Mouse (Mus musculus) myocyte (in vitro differentiated cells): ENCODE data around the gene Fanca. TPM values are rescaled to one million over a fixed set of nuclear protein-coding genes. Genes with fewer than 3 reads are reported as not detected.

Experiments
- H3K27me3 ChIP-seq: one replicate; pipeline ENCODE4 v1.6.1; 2011; ENCODE audit not compliant: control insufficient read depth, insufficient read depth, insufficient read length
- H3K36me3 ChIP-seq: one replicate; pipeline ENCODE4 v1.6.1; 2011; ENCODE audit not compliant: control insufficient read depth, insufficient read depth
- H3K4me2 ChIP-seq: one replicate; pipeline ENCODE4 v1.6.1; 2011; ENCODE audit warnings: low read depth, control low read depth
- H3K4me3 ChIP-seq: one replicate; pipeline ENCODE4 v1.5.1; 2011; ENCODE audit warnings: mild to moderate bottlenecking, control low read depth, moderate library complexity
- H3K79me2 ChIP-seq: one replicate; pipeline ENCODE4 v1.6.1; 2011; ENCODE audit not compliant: control insufficient read depth, insufficient read depth
- H3ac ChIP-seq: one replicate; pipeline ENCODE4 v1.6.1; 2011; ENCODE audit not compliant: control insufficient read depth, insufficient read length
- CEBPB ChIP-seq: IDR thresholded peaks from 2 replicates; pipeline ENCODE4 v1.6.1; 2011; ENCODE audit warnings: mild to moderate bottlenecking, moderate library complexity; ENCODE audit not compliant: poor library complexity, insufficient read depth, severe bottlenecking
- E2F4 ChIP-seq: IDR thresholded peaks from one replicate; pipeline ENCODE4 v1.6.1; 2011; ENCODE audit warnings: mild to moderate bottlenecking, control low read depth, moderate library complexity; ENCODE audit not compliant: insufficient read depth
- MAX ChIP-seq: IDR thresholded peaks from one replicate; pipeline ENCODE4 v1.6.1; 2011; ENCODE audit warnings: low read depth, mild to moderate bottlenecking, control low read depth
- MYOD1 ChIP-seq, 3 experiments: IDR thresholded peaks; one replicate each; pipeline ENCODE4 v1.6.1; 2011; ENCODE audit warnings: control low read depth in 2 of 3, low read depth in 2 of 3, mild to moderate bottlenecking in 2 of 3, moderate library complexity in 1 of 3; ENCODE audit not compliant: insufficient read length in 2 of 3, control insufficient read depth in 1 of 3
- MYOG ChIP-seq, 3 experiments: IDR thresholded peaks; one replicate each; pipeline ENCODE4 v1.6.1; 2011; ENCODE audit warnings: control low read depth in 2 of 3, low read depth in 2 of 3, mild to moderate bottlenecking in 2 of 3; ENCODE audit not compliant: insufficient read length in 2 of 3, control insufficient read depth in 1 of 3, insufficient read depth in 1 of 3
- POLR2A ChIP-seq: IDR thresholded peaks from one replicate; pipeline ENCODE4 v1.6.1; 2011; ENCODE audit warnings: low read depth, mild to moderate bottlenecking, control low read depth, moderate library complexity; ENCODE audit not compliant: insufficient read length
- POLR2AphosphoS2 ChIP-seq: IDR thresholded peaks from one replicate; pipeline ENCODE4 v1.6.1; 2011; ENCODE audit warnings: low read depth, control low read depth; ENCODE audit not compliant: insufficient read length
- REST ChIP-seq: IDR thresholded peaks from one replicate; pipeline ENCODE4 v1.6.1; 2011; ENCODE audit warnings: mild to moderate bottlenecking, control low read depth, moderate library complexity; ENCODE audit not compliant: insufficient read depth, insufficient read length
- SRF ChIP-seq: IDR thresholded peaks from one replicate; pipeline ENCODE4 v1.6.1; 2011; ENCODE audit warnings: low read depth; ENCODE audit not compliant: control insufficient read depth, insufficient read length
- TCF12 ChIP-seq: IDR thresholded peaks from one replicate; pipeline ENCODE4 v1.6.1; 2011; ENCODE audit warnings: mild to moderate bottlenecking, control low read depth; ENCODE audit not compliant: poor library complexity, insufficient read depth, severe bottlenecking
- TCF3 ChIP-seq: IDR thresholded peaks from one replicate; pipeline ENCODE4 v1.6.1; 2011; ENCODE audit warnings: low read depth, control low read depth; ENCODE audit not compliant: insufficient read length
- USF1 ChIP-seq: IDR thresholded peaks from one replicate; pipeline ENCODE4 v1.6.1; 2011; ENCODE audit warnings: low read depth, mild to moderate bottlenecking, control low read depth, moderate library complexity
- polyA plus RNA-seq: library from polyadenylated mRNA; unstranded; fragments of >200 nt; fragmentation: generic; extraction: Trizol; gene quantifications from one replicate; pipeline ENCODE4 v1.2.1, GENCODE M21; 2012; ENCODE audit warnings: missing spikeins

Fanca gene
- 4.0 TPM for polyA plus RNA-seq

- TF ChIP-seq CEBPB (no peak), TCF3 (no peak), MYOG (IDR thresholded peaks at IDR 0.05; ENCODE audit: control insufficient read depth in 1 of 3, insufficient read depth in 1 of 3, insufficient read length in 2 of 3, low read depth in 2 of 3) (no peak), POLR2A (peak; percentile 66), REST (no peak), E2F4 (peak; percentile 71), MAX (no peak), TCF12 (no peak), USF1 (no peak), SRF (no peak), MYOD1 (IDR thresholded peaks at IDR 0.05; ENCODE audit: control insufficient read depth in 1 of 3, insufficient read length in 2 of 3, low read depth in 2 of 3) (no peak)
- Histone ChIP-seq H3K36me3 (no peaks in the 10 kb centered on the region), H3K4me3 (peak within 1 kb of the TSS; percentile 27), H3ac (peak within 1 kb of the TSS; percentile 62), H3K4me2 (peak within 1 kb of the TSS; percentile 91), H3K27me3 (no peaks in the 10 kb centered on the region), H3K79me2 (no peaks in the 10 kb centered on the region)
These were observed at the start of gene Fanca for GRCm38 (mm10) chr8:123318467-123318911. TSS of gene Fanca (minus strand) at chr8:123318576.

GRCm38 (mm10) chr8:123361082-123361739, 42.8 kb upstream of the Fanca start:
- Histone ChIP-seq H3ac (no peak overlapping the region), H3K4me3 (no peak overlapping the region), H3K4me2 (no peak overlapping the region), H3K79me2 (no peaks in the 10 kb centered on the region), H3K36me3 (no peaks in the 10 kb centered on the region), H3K27me3 (no peaks in the 10 kb centered on the region)
- TF ChIP-seq MAX: no peak

- TF ChIP-seq USF1 (no peak), SRF (no peak), POLR2AphosphoS2 (no peak), TCF3 (no peak), E2F4 (no peak)
- Histone ChIP-seq H3K4me3 (no peak overlapping the region), H3K4me2 (no peak overlapping the region), H3ac (no peak overlapping the region), H3K36me3 (no peaks in the 10 kb centered on the region), H3K27me3 (no peaks in the 10 kb centered on the region), H3K79me2 (no peaks in the 10 kb centered on the region)
These were observed 34.8 kb upstream of the Fanca start for GRCm38 (mm10) chr8:123353216-123353615.

GRCm38 (mm10) chr8:123352786-123353185, 34.4 kb upstream of the Fanca start:
- no peaks in the 10 kb centered on the region for H3K79me2 ChIP-seq
- no peaks in the 10 kb centered on the region for H3K27me3 ChIP-seq
- H3K4me3 ChIP-seq: no peak overlapping the region
- H3ac ChIP-seq: no peak overlapping the region
- H3K4me2 ChIP-seq: no peak overlapping the region
- no peaks in the 10 kb centered on the region for H3K36me3 ChIP-seq
- TF ChIP-seq MAX: no peak

- Histone ChIP-seq H3K27me3 (no peaks in the 10 kb centered on the region), H3K79me2 (no peaks in the 10 kb centered on the region), H3K36me3 (no peaks in the 10 kb centered on the region), H3K4me2 (no peak overlapping the region), H3K4me3 (no peak overlapping the region), H3ac (no peak overlapping the region)
- no peak for TF ChIP-seq MYOD1 (IDR thresholded peaks at IDR 0.05; ENCODE audit: control insufficient read depth in 1 of 3, insufficient read length in 2 of 3, low read depth in 2 of 3)
- TF ChIP-seq POLR2A: no peak
- TF ChIP-seq CEBPB: no peak
- no peak for TF ChIP-seq E2F4
- TF ChIP-seq MAX: no peak
- TF ChIP-seq TCF12: no peak
- no peak for TF ChIP-seq MYOG (IDR thresholded peaks at IDR 0.05; ENCODE audit: control insufficient read depth in 1 of 3, insufficient read depth in 1 of 3, insufficient read length in 2 of 3, low read depth in 2 of 3)
- TF ChIP-seq SRF: no peak
- TF ChIP-seq TCF3: no peak
- TF ChIP-seq USF1: no peak
- TF ChIP-seq REST: no peak
- no peak for TF ChIP-seq POLR2AphosphoS2
These were observed 33.7 kb upstream of the Fanca start for GRCm38 (mm10) chr8:123352118-123352517.

GRCm38 (mm10) chr8:123349073-123349472, 30.7 kb upstream of the Fanca start:
- H3K4me2 ChIP-seq: no peak overlapping the region
- no peaks in the 10 kb centered on the region for H3K36me3 ChIP-seq
- no peaks in the 10 kb centered on the region for H3K27me3 ChIP-seq
- no peak overlapping the region for H3ac ChIP-seq
- no peak overlapping the region for H3K4me3 ChIP-seq
- no peaks in the 10 kb centered on the region for H3K79me2 ChIP-seq
- TF ChIP-seq REST: no peak
